8 mouse cellular contexts compared by ENCODE assay signal in the genomic region with DNA sequence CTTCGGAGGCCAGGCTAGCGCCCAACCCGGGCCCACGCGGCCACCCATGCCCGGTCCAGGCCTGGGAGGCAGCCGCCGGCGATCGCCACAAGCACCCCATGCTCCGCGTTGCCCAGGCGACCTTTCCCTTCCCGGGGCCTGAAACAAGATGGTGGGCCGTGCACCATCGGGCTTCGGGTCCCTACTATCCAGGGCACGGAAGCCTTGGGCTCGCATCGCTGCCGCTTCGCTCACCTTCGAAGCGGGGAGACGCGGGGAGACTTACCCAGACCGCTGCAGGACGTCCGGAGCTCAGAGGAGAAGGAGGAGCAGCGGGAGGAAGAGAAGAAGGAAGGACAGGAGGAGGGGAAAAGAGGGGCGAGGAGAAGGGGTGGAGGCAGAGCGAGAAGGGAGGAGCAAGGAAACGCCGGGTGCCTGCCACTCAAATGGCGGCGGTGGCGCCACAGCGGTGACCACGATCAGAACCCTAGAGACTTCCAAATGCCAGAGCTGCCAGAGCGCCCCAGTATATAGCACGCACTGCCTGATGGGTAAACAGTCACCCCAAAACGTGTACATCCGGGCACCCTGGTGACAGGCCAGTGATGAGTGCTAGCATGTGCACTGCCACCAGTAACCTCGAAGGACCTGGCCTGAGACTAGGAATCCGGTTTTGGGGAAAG. TPM values are rescaled to one million over a fixed set of nuclear protein-coding genes. Genes with fewer than 3 reads are reported as not detected.
DNase-seq lines count a peak whose midpoint lies in the region; ATAC-seq and TF ChIP-seq lines count a peak whose summit lies in the region.

Gene Zfp280c, minus strand, starts transcription at position 406 of the 662 bp plus-strand sequence.

- H3K27ac ChIP-seq in cortical plate, adult 2 months (ENCODE audit: insufficient read depth, low read length) = no peak within 1 kb of the TSS

- H3K4me3 ChIP-seq in cortical plate, adult 2 months (ENCODE audit: insufficient read depth, low read length) = peak within 1 kb of the TSS; percentile 73

- intact Hi-C loops in left cerebral cortex, postnatal 10 days (cut with DNase I) = no loop called here

- DNase-seq in gastrocnemius, adult 8-10 months (ENCODE audit: low spot score in 2 of 2) = peak; percentile 10 to 40
- peak; percentile 83 for DNase-seq in induced T-regulatory cell, adult 2 months (ENCODE audit: low read depth)
- DNase-seq in left cerebral cortex, postnatal 10 days (ENCODE audit: extremely low spot score in 1 of 2, low spot score in 2 of 2) = peak; percentile 46 to 69
- peak; percentile 59 for DNase-seq in right cerebral cortex, postnatal 25 days
- DNase-seq in urinary bladder, postnatal 4 days (ENCODE audit: low spot score in 2 of 2) = peak; percentile 48 to 62

- ATAC-seq in activated CD4-positive, CD25-positive, alpha-beta regulatory T cell, adult 4 months = peak; percentile 89
- peak; percentile 99 for ATAC-seq in megakaryocyte-erythroid progenitor cell, adult 5-6 weeks (replicated peaks; ENCODE audit: low FRiP score, low TSS enrichment, poor library complexity, severe bottlenecking)

- no peak for TF ChIP-seq CTCF in cortical plate, adult 2 months (IDR thresholded peaks at IDR 0.05; ENCODE audit: extremely low read depth, insufficient read depth, low read length)

- peak; percentile 72 for TF ChIP-seq POLR2A in cortical plate, adult 2 months (IDR thresholded peaks at IDR 0.05; ENCODE audit: extremely low read depth, insufficient read depth, low read length)

- H3K4me1 ChIP-seq in cortical plate, adult 2 months (ENCODE audit: control insufficient read depth, insufficient read depth, low read length) = no peaks in the 10 kb centered on the region

RNA-seq across cellular contexts. Expression of gene Zfp280c, which starts in this region (rescaled TPM):
- polyA plus RNA-seq in activated CD4-positive, CD25-positive, alpha-beta regulatory T cell, adult 4 months (2017; shearing (Covaris generic)) = 10 to 100 TPM; 15.6 to 17.7 TPM
- polyA plus RNA-seq in cortical plate, adult 2 months (2012; rRNA removed) = 28.7 and 29.1 TPM in 2 replicates
- 1 to 10 TPM; 3.6 to 5.5 (median 3.9) TPM for total RNA-seq in gastrocnemius, adult 8-10 months (2022)
- total RNA-seq in left cerebral cortex, postnatal 10 days (2021) = 10 to 100 TPM; 25.6 to 30.6 TPM
- total RNA-seq in megakaryocyte-erythroid progenitor cell, adult 5-6 weeks (2014; fragmentation: Nextera tagmentation) = 25.1 and 32.6 TPM in 2 replicates
- total RNA-seq in megakaryocyte-erythroid progenitor cell, adult 5-6 weeks (2017) = 22.8 and 31.7 TPM in 2 replicates

Comparison
In these comparisons a context has a peak if more than half of its experiments do, and no peak if none do; other contexts are left out.
1. DNase-seq: peak in every context shown above with its lines; median percentile 83 in induced T-regulatory cell, adult 2 months; 59 in right cerebral cortex, postnatal 25 days; 58 in left cerebral cortex, postnatal 10 days; 55 in urinary bladder, postnatal 4 days; 25 in gastrocnemius, adult 8-10 months.